Mouse (Mus musculus) thymus, postnatal 14 days (tissue): ENCODE measurements around the gene Slc38a1.
A peak's percentile ranks its signal among the peaks of the same experiment; 100 is the strongest.

Experiments
- DNase-seq: peaks from one replicate; pipeline ENCODE4 v3.0.0; 2021

Gene Slc38a1

GRCm38 (mm10) chr15:96607422-96607821 lies 35.3 kb downstream of the Slc38a1 start:
- no peak for DNase-seq

DNA sequence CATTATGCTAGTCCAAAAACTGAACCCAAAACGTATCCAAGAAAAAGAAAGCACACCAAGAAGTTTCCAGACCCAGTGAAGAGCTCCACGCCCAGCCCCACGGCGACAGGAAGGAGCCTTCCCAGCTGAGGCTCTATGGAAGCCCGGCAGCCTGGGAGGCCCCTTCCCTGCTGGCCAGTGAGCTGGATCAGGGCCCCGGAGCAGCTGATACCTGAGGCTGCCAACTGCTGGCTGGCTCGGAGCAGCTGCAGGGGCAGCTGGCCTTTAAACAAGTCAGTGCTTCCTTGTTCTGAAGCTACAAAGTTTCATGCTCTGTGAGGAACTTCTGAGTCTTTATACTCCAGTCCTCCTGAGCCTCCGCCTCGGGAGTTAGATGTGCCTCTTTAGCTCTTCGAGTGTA lies 38.4 kb downstream of the Slc38a1 start:
- no peak for DNase-seq

GRCm38 (mm10) chr15:96602043-96602442 lies 40.7 kb downstream of the Slc38a1 start:
- DNase-seq = no peak

DNA sequence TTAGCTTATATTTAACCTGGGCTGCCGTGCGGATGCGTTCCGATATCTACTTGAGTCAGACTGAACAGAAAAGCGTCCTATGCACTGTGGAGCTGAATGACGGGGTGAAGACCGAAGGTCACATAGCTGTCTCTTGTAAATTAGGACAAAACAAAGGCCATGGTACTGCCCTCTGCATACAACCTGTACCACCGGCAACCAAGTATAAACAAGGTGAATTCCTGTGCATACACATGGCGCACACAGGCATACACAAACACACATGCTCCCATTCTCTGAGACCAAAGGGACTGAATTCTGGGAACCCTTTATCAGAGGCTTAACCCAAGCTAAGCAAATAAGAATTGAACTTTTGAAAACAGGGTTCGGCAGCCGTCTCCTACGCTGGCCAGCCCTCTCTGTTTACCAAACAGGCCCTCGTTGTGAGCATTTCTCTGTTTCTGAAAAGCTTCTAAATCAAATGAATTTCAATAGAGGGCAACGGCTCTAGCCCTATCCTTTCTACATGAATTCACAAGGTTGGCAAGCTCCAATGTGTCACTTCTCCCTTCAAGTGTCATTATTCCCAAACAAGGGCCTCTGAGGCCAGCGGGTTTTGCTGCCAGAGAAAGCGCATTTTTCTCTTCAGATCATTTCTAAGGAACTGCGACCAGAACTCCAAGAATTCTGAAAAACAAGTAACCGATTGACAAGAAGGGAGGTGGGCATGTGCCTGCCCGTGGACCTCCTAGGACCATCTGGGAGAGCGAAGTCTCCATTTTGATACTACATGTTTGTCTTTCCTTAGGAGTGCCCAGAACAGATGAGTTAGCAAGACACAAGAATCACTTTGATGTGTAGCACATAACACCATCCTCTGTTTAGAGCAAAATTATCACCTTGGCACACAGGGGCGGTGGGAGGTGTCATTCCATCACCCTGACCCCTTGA lies 42.6 kb downstream of the Slc38a1 start:
- DNase-seq = no peak

DNA sequence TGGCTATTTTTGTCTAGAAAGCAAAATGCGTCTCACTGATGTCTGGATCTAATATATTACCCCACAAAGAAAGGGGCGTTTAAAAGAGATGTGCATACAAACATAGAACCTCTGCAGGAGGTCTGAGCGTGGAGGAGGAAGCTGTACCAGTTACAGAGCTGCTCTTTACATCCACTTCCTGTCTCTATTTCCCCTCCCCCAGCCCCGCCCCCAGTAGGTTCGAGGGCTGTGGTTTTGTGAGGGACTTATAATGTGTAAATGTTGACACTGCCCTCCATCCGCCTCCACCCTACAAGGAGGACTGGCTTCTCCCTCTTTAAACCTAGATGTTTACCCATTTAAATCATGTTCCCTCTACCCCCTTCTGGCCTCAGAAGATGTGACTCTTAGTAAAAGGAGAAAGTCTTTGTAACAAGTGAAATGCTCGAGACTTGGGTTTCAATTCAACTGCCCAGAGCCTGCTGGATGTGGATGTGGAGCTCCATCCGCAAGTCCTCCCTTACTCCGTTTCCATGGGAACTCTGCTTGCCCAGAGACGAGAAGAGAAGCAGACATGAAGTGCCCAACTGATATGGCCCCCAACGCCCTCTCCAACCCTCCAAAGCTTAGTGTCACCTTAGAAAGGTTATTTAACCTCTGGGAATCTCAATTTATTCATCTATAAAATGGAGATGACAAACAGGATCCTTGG lies 43.7 kb downstream of the Slc38a1 start:
- peak; percentile 88 for DNase-seq

DNA sequence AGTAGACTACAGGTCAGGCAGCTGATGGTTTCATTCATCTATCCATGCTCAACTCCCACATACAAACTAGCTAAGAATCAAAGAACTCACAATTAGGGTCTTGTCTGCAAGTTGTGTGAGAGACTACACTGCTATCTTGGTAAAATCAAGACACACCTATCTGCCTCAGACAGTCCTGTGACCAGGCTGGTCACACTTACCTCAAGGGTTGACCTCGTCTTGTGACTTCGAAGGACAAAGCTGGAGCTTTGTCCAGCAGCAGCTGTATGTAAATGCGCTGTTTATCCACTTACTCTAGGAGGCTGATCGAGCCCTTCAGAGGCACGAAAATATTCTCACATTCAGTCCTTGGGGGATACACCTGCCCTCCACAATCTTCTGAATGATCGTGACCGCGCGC lies 45.6 kb downstream of the Slc38a1 start:
- no peak for DNase-seq

DNA sequence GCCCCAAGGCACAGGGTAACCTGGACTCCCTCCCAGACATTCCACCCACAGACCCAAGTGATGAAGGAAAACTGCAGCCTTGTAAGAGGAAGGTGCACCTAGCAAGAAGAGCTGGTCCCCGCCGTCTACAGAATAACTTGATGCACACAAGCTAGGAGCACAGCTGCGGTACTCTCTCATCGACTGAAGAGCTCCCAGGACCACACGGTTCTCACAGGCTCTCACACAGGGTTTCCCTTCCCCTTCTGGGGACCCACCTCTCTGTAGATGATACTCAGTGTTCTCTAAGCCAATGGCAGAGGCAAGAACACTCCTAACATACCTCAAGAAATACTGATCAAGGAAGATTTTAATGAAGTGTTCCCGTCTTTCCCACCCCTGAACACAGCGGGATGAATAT lies 48.4 kb downstream of the Slc38a1 start:
- peak; percentile 13 for DNase-seq

DNA sequence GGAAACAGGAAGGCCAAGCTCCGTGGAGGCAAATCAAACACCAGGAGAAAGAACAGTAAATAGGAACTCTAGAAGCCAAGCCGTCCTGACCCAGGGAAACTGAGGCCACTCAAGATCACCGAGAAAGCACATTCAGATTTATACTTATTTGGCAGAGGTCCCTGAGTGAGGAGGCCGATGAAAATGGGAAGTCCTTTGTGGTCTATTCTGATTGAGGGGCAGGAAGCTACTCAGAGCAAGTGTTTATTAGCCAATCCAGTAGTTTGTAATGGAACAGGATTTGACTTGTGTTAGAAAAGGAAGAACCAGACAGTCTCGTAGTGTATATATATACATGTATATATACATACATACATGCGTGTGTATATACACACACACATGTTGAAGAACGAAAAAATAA lies 48.8 kb downstream of the Slc38a1 start:
- DNase-seq = no peak

- peak; percentile 41 for DNase-seq
Observed at GRCm38 (mm10) chr15:96593457-96593856, 49.3 kb downstream of the Slc38a1 start.

DNA sequence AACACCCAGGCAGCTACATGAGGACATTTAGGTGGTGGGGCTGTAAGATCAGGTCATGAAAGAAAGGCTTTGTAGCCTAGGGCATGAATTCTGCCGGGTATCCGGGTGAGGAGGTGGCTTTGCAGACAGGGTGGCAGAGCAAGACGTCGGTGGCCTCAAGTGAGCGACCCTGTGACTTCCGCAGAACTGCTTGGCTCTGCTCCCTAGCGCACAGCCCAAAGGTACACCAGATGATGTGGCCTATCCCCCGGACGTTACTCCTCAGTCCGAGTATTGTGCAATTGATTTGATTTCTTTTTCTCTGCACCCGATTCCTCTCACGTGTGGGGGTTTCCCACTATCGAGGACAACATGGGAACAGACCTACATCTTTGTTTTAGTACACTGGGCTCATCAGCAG lies 49.7 kb downstream of the Slc38a1 start:
- no peak for DNase-seq

DNA sequence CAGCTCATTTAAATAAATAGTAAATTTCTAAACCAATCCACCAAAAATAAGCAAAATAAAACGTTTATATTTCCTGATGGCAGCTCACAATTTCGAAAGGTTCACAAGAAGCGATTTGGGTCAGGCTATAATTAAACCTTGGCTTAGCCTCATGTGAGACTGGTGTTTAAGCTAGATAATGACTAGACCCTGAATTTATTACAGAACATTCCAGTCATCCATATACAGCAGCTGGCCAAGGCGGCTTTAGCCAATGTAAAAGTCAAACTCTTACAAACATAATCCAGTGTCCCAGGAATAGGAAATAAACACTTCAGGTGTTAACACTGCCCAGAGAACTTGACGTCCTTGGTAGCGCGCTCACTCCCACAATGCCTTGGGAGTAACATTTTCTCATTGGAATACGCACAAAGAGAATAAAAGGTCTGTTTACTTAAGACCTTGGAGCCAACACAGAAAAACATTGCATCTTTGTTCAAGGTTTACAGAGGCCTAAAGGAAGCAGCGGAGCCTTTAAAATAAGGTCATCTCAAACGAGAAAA lies 50.8 kb downstream of the Slc38a1 start:
- DNase-seq = no peak

DNA sequence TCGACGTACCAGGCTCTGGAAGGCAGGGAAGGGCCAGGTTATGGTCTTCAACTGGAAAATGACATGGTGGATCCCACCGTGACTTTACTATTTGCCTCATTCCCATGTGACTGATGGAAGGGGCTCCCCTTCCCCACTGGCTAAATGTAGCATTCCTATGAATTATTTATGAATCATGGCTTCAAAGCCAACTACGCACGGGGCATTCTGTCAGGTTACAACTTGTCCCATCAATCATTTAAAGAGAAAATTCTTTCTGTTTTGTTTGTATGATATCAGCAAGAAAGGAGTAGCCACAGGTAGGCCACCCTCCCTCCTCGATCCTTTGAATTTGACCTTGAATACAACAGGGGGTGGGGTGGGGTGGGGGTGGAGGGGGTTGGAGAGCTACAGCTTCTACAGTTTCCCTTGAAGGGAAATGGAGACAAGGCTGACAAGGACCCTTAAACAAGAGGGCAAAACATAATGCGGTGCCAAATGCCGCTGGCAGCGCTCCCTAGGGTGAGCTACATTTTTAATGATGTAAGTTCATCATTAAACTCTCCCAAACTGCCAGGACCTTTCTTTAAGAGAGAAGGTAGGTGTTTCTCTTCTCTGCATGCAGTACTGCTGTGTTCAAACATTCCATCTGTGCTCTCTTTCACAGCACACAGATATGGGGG lies 53.6 kb downstream of the Slc38a1 start:
- no peak for DNase-seq

DNA sequence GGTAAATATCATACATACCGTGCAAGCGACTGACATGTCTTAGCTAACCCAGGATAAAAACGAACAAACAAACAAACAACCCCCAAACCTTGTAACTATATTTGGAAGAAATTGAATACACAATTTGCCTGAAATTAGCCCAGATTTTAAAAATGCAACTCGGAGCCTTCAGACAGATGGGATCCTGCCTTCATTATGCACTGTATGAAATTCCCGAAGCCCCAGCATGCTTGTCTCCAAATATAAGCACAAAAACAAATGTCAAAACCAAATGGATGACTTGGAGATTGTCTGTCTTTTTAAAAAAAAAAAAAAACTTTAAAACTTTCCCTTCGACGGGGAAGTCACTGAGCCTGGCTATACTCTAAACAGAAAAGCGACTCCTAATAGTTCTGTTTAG lies 54.7 kb downstream of the Slc38a1 start:
- DNase-seq = no peak

GRCm38 (mm10) chr15:96583371-96584008 lies 59.2 kb downstream of the Slc38a1 start:
- DNase-seq = peak; percentile 18

- DNase-seq = no peak
Observed at GRCm38 (mm10) chr15:96576998-96577397, 65.7 kb downstream of the Slc38a1 start.

DNA sequence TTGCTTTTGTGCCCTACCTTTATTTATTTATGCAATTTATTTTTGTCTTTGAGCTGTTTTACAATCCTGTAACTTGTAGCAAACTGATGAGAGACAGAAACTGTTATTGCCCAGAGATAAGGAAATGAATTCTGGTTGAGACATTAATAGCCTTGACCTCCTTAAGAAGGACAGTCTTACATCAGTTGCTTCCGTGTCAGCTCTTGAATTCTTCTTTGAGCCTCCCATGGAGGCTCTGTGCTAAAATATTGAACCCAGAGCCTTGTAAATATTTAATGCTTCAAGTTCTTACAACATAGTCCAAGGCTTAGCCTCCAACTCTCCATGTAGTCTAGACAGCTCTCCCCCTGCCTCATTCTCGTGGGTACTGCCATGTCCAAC lies 73.7 kb downstream of the Slc38a1 start:
- no peak for DNase-seq

GRCm38 (mm10) chr15:96568271-96568982 lies 74.3 kb downstream of the Slc38a1 start:
- no peak for DNase-seq

DNA sequence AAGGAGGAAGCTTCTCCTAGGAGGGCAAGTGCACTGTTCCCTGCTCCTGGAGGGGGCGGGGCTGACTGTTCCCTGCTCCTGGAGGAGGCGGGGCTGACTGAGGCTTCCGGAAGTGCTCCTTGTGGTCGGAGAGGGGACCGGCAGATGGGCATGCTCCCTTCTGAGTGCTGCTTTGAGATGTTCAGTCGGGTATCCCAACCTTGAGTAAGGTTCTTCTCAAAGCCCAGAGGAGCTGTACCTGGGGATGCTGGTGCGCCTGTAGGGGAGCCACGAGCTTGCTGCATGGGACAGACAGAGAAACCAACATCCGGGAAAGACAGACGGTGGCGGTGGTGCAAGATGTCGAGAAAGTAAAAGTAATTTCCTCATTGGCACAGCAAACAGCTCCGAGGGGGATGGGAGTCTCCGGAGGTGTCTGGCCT lies 75.9 kb downstream of the Slc38a1 start:
- DNase-seq = peak; percentile 64

DNA sequence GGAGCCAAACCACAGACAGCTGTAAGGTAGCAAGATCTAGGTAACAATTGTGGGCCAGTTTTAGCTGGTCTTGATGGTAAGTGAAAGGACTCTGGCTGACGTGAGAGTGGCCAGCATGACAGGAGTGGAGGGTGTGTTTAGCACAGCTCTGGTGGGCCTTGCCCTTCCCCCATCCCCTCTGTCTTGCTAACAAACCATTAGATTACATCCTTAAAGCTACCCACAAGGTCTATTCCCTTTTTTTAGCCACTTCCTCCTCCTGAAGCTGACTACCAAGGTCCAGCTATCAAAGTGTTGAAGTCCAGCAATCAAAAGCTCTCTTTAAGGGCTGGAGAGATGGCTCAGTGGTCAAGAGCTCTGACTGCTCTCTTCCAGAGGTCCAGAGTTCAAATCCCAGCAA lies 78.9 kb downstream of the Slc38a1 start:
- DNase-seq = no peak

GRCm38 (mm10) chr15:96562521-96562920 lies 80.2 kb downstream of the Slc38a1 start:
- no peak for DNase-seq

DNA sequence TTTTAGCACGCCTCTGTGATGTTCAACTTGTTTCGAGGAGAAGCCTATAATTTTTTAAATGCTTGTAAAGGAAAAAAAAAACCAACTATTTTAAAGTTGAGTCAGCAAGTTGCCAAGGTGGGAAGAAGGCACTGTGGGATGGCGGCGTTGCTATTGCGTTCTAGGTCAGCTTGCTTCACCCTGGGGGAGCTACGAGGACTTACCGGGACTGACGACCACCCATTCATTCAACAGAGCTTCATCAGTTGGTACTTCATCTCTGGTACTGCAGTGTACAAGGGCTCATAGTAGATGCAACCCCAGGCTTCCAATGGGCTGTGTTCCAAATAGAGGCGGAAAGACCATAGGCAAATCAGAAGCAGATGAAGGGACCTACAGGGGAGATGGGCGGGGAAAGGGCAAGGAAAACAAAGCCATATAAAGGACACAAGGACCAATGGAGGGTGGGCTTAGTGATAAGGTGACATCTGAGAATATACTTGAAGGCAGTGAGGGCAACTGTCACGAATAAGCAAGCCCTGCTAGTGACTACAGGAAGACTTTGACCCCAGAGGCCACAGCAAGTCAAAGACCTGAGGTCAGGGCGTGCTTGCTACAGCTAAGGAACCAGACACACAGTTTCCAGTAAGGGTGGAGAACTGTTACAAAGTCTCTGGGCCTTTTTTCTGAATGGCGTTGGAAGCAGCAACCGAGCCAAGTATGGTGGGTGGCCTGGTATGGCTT lies 82.0 kb downstream of the Slc38a1 start:
- DNase-seq = no peak
